Mouse (Mus musculus) bone marrow macrophage, adult 2 months (primary cell): ENCODE data around the gene Dnaja1.

Experiments
- CTCF ChIP-seq: IDR thresholded peaks from 2 replicates; pipeline ENCODE4 v1.5.1; 2012; ENCODE audit warnings: low read depth, mild to moderate bottlenecking, low read length, moderate library complexity
- POLR2A ChIP-seq: IDR thresholded peaks from 2 replicates; pipeline ENCODE4 v1.6.1; 2012; ENCODE audit warnings: mild to moderate bottlenecking, low read depth, low read length, borderline replicate concordance

GRCm38 (mm10) chr4:40781143-40781542 is 59.2 kb downstream of the Dnaja1 start:
- no peak for TF ChIP-seq POLR2A
- TF ChIP-seq CTCF: no peak
